Mouse (Mus musculus) cerebellum, postnatal 10 days (tissue): Measurements from ENCODE around the gene Adamtsl4.
A peak's percentile ranks its signal among the peaks of the same experiment; 100 is the strongest.
"Not testable (repeated sequence)": the region's sequence is repeated elsewhere in the genome, so short reads cannot be mapped to it uniquely, and the experiment has no call there.

Experiments
- DNase-seq, 2 experiments: peaks; one replicate each; pipeline ENCODE4 v3.0.0; 2021; ENCODE audit warnings: mixed read lengths in 2 of 2

Adamtsl4 gene

DNA sequence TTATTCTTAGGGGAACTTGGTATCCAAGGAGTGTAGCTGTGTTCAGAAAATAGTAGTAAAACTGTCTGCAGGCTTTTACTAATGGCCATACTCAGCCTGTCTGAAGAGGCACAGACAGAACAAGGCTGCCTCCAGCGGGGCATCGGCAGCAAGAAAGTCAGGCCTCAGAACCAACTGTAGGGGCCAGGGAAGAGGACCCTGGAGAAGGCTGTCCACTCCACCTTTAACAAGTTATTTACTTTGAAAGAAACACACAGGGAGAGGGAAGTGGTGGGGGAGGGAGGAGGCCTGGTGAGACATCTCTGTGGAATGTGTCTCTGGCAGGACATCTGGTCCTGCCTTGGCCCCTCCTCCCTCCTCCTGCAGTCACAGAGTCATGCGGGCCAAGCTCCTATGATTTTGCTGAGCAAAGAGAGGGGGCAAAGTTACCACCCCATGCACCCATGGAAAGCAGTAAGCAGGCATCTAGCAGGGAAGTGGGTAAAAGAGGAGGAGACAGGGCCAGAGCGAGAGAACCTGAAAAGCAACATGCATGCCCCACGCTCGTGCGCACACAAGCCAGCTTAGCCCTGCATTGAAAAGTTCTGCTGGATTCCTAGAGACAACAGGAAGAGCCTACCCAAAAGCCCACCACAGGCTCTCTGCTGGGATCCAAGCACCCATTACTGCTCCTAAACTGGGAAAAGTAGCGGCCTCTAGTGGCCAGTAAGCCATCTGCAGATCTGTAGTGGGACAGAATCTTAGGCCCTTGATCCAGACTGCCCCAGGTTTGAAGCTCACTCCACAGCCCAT, 12.2 kb downstream of the Adamtsl4 start:
- DNase-seq, result peak; percentile 79 to 81

DNA sequence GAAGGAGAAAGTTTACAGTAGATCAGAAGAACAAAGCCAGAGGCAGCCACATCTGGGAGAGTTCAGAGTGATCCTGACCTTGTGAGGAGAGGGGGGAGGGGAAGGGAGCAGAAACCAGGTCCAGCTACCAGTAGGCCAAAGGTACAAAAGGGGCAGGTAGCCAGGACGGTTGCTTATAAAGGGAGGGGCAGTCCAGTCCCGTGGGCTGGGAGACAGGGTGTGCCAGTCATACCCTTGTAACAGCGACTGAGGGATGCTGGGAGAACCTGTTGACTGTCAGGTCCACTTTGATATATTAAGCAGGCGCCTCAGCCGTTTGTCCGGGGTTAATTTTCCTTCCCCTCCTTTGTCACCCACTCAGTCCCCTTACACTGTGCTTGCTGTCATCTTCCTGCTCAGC, 12.9 kb downstream of the Adamtsl4 start:
- DNase-seq, result no peak

GRCm38 (mm10) chr3:95674236-95674635, 13.5 kb downstream of the Adamtsl4 start:
- DNase-seq, result no peak

- DNase-seq, result no peak
Measured at GRCm38 (mm10) chr3:95673707-95674211, 14.0 kb downstream of the Adamtsl4 start.

DNA sequence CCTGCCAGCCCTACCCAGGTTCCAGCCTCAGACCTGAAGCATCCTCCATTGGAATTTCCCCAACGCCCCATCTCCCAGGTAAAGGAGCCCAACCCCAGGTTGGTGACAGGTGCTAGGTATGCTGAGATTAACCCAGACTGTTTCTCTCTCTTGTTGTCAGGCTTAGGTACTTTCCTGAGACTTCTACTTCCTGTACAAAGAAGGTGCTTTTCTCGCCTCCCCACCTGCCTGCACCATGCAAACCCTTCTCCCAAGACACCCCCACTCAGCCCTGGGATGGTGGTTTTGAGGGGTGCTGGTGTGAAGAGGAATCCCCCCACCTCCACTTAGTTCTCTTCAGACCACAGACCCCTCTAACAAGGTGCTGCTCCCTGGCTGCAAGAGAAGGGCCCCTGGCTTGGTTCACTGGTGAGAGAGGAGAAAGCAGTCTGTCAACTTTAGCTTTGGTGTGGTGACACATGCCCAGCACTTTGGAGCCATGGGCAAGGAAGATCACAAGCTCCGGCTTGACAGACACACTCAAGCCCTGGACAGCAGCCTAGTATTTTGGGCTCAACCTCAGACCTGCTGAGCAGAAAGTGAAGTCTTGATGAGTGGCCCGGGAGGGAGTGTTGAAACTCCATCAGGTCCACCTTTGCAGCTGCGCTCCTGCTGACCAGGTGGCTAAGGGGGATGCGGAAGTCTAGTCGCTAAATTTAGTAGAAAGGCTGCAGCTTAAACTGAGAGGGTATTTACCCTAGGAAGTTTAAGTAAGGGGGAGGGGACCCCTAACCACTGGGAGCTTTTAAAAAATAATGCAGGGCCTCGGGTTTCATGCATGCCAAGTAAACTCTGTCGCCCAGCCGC, 14.6 kb downstream of the Adamtsl4 start:
- no peak for DNase-seq

GRCm38 (mm10) chr3:95672461-95672860, 15.3 kb downstream of the Adamtsl4 start:
- no peak for DNase-seq

GRCm38 (mm10) chr3:95671201-95671600, 16.5 kb downstream of the Adamtsl4 start:
- no peak for DNase-seq

- not testable (repeated sequence) for DNase-seq
Measured at GRCm38 (mm10) chr3:95670419-95670818, 17.3 kb downstream of the Adamtsl4 start.

GRCm38 (mm10) chr3:95669309-95669665, 18.4 kb downstream of the Adamtsl4 start:
- no peak for DNase-seq

- DNase-seq, result no peak
Measured at GRCm38 (mm10) chr3:95668589-95669308, 19.0 kb downstream of the Adamtsl4 start.

- DNase-seq, result no peak
Measured at GRCm38 (mm10) chr3:95668026-95668425, 19.7 kb downstream of the Adamtsl4 start.

DNA sequence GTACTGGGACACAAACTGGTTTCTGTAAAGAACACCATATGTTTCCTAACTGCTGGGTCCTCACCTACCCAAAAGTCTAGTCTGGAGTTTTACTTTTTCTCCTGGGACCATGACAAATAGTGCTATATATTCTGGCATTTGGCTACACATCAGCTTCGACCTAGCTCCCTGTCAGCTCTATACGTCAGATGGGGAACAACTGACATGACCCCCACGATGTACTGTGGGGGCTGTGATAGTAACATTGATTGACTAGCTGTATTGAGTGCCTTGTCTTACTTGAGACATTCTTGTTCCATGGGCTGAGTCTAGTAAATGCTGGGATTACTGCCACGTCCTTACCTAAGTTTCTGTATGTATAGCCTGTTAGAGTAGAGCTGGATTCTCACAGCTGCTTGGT, 20.2 kb downstream of the Adamtsl4 start:
- DNase-seq, result no peak

DNA sequence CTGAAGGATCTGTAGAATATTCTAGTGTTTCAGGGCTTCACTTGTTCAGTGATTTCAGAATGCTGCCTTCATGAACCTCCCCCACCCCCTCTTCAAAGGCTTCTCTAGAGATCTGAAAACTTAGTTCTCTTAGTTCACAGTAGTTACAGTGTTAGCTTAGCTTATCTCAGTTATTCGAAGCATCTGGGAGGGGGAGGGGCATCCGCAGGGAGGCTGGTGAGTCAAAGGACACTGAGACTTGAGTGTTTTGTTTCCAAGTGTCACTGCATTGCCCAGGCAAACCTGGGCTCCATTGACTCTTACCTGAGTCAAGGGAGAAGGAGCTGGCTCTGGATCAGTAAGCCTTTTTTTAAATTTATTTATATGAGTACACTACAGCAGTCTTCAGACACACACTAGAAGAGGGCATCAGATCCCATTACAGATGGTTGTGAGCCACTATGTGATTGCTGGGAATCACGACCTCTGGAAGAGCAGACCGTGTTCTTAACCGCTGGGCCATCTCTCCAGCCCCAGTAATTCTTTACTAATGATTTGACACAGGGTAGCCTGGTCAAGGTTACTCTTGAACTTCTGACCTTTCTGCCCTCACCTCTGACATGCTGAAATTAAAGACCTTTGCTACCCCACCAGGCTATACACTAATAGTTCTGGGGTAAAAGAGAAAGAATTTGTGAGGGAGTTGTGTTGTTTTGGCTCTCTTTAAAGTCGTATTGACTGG, 21.4 kb downstream of the Adamtsl4 start:
- DNase-seq, result peak in 1 of 2 experiments; percentile 33

GRCm38 (mm10) chr3:95664940-95665352, 22.8 kb downstream of the Adamtsl4 start:
- DNase-seq, result no peak

- DNase-seq, result no peak
Measured at GRCm38 (mm10) chr3:95663969-95664608, 23.6 kb downstream of the Adamtsl4 start.

- DNase-seq, result no peak
Measured at GRCm38 (mm10) chr3:95663486-95663885, 24.2 kb downstream of the Adamtsl4 start.

GRCm38 (mm10) chr3:95662724-95663449, 24.8 kb downstream of the Adamtsl4 start:
- DNase-seq, result no peak

GRCm38 (mm10) chr3:95661945-95662715, 25.6 kb downstream of the Adamtsl4 start:
- DNase-seq, result no peak

DNA sequence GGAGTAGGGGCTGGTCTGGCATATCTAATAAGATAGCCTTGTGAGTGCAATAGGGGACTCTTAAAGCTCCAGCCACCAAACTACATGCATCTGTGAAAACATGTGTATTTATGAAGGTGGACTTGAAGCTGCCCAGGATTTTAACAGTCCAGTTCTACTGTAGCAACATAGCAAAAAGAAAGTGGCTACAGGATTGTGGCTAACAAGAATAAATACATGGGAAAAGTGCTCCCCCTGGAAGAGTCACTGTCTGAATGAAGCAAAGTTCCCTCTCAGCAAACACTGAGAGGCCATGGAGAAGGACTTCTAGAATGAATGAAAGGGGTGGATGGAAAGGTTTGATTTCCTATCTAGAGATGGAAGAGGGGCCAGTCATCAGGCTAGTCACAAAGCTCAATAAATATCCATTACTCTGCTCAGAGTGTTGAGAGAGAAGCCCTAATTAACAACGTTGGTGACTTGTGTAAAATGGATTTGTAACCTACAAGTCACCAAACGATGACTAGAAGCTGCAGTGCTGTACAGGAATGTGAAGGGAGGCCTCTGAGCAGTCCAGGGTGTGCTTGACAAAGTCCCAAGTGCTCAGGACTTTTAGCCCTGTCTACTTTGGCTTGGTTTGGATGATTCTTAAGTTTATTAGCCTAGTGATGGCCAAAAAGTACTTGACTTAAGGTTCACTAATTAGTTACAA, 26.8 kb downstream of the Adamtsl4 start:
- no peak for DNase-seq

GRCm38 (mm10) chr3:95659948-95660347, 27.8 kb downstream of the Adamtsl4 start:
- DNase-seq, result no peak
